Mouse (Mus musculus) forebrain, embryonic 15.5 days (tissue): ENCODE measurements around the gene Kank3. TPM values are rescaled to one million over a fixed set of nuclear protein-coding genes. Genes with fewer than 3 reads are reported as not detected.

Experiments used
- ATAC-seq: fragments of 200-750 bp; cut with Nextera tagmentation; replicated peaks from 2 replicates; pipeline ENCODE4 v1.8.0; 2017; ENCODE audit warnings: mild to moderate bottlenecking, moderate TSS enrichment, moderate library complexity
- H3K27ac ChIP-seq: fragments of 300-500 bp; sonication (generic); replicated peaks from 2 replicates; pipeline ENCODE4 v1.5.1; 2015; ENCODE audit warnings: mild to moderate bottlenecking, inconsistent platforms
- H3K27me3 ChIP-seq: fragments of 300-500 bp; sonication (generic); 2 replicates; pipeline ENCODE4 v1.6.1; 2015; ENCODE audit warnings: inconsistent platforms
- H3K36me3 ChIP-seq: fragments of 300-500 bp; sonication (generic); 2 replicates; pipeline ENCODE4 v1.6.1; 2015; ENCODE audit warnings: mild to moderate bottlenecking, inconsistent platforms
- H3K4me1 ChIP-seq: fragments of 300-500 bp; sonication (generic); 2 replicates; pipeline ENCODE4 v1.6.1; 2015; ENCODE audit warnings: inconsistent platforms
- H3K4me2 ChIP-seq: fragments of 300-500 bp; sonication (generic); replicated peaks from 2 replicates; pipeline ENCODE4 v1.6.1; 2015; ENCODE audit warnings: mild to moderate bottlenecking, inconsistent platforms
- H3K4me3 ChIP-seq: fragments of 300-500 bp; sonication (generic); 2 replicates; pipeline ENCODE4 v1.5.1; 2015; ENCODE audit warnings: mild to moderate bottlenecking, inconsistent platforms
- H3K9ac ChIP-seq: fragments of 300-500 bp; sonication (generic); replicated peaks from 2 replicates; pipeline ENCODE4 v1.6.1; 2015; ENCODE audit warnings: mild to moderate bottlenecking, inconsistent platforms
- H3K9me3 ChIP-seq: fragments of 300-500 bp; sonication (generic); 2 replicates; pipeline ENCODE4 v1.6.1; 2016; ENCODE audit warnings: inconsistent platforms
- WGBS: fragments of 180-500 bp; shearing (Covaris S2); methylation state at CpG from one replicate; pipeline ENCODE4 v1.1.7; 2015; ENCODE audit warnings: mixed read lengths; 5-methylcytosine and 5-hydroxymethylcytosine counted together
- polyA plus RNA-seq: library from polyadenylated mRNA; unstranded; fragments of >200 nt; fragmentation: Nextera tagmentation; extraction: Ambion mirVana; gene quantifications from 2 replicates; pipeline ENCODE4 v1.2.1, GENCODE M21; 2015

Kank3 gene
- polyA plus RNA-seq, 1 experiment from 2014 or later = 42.5 TPM

GRCm38 (mm10) chr17:33826850-33827249, 16.5 kb downstream of the Kank3 start:
- Histone ChIP-seq H3K4me3 (no peak overlapping the region), H3K9me3 (no peaks in the 10 kb centered on the region), H3K27me3 (no peaks in the 10 kb centered on the region), H3K27ac (no peak overlapping the region), H3K4me1 (peaks cover 44% of the 10 kb centered on the region), H3K36me3 (peaks cover 35% of the 10 kb centered on the region), H3K9ac (no peak overlapping the region), H3K4me2 (no peak overlapping the region)
- WGBS = under 1% methylated on average over 3 of the region's 3 CpGs
- ATAC-seq = no peak

GRCm38 (mm10) chr17:33828892-33829291, 18.6 kb downstream of the Kank3 start:
- no peaks in the 10 kb centered on the region for H3K27me3 ChIP-seq
- H3K27ac ChIP-seq = no peak overlapping the region
- H3K9me3 ChIP-seq = no peaks in the 10 kb centered on the region
- 40% methylated on average over 2 of the region's 2 CpGs for WGBS
- no peak overlapping the region for H3K9ac ChIP-seq
- H3K4me2 ChIP-seq = no peak overlapping the region
- H3K36me3 ChIP-seq = peaks cover 39% of the 10 kb centered on the region
- ATAC-seq = no peak
- H3K4me1 ChIP-seq = peaks cover 26% of the 10 kb centered on the region
- H3K4me3 ChIP-seq = no peak overlapping the region

DNA sequence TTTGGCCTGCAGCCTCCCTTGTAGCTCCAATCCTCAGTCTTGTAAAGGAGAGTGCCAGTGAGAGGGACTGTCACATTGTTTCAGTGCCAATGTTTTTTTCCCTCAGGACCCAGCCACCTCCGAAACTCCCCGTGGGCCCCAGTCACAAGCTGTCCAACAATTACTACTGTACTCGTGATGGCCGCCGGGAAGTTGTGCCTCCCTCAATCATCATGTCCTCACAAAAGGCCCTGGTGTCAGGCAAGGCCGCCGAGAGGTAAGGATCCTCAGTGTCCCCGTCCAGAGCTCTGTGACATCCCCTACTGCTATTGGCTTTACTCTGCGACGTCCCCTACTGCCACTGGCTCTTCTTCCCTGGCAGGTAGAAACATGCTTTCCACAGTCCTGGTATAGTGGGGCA, 19.2 kb downstream of the Kank3 start:
- no peak overlapping the region for H3K9ac ChIP-seq
- no peak for ATAC-seq
- H3K4me2 ChIP-seq = no peak overlapping the region
- no peaks in the 10 kb centered on the region for H3K27me3 ChIP-seq
- H3K4me1 ChIP-seq = peaks cover 26% of the 10 kb centered on the region
- H3K27ac ChIP-seq = no peak overlapping the region
- WGBS = 84% methylated on average over 10 of the region's 10 CpGs
- no peak overlapping the region for H3K4me3 ChIP-seq
- peaks cover 46% of the 10 kb centered on the region for H3K36me3 ChIP-seq
- H3K9me3 ChIP-seq = no peaks in the 10 kb centered on the region

DNA sequence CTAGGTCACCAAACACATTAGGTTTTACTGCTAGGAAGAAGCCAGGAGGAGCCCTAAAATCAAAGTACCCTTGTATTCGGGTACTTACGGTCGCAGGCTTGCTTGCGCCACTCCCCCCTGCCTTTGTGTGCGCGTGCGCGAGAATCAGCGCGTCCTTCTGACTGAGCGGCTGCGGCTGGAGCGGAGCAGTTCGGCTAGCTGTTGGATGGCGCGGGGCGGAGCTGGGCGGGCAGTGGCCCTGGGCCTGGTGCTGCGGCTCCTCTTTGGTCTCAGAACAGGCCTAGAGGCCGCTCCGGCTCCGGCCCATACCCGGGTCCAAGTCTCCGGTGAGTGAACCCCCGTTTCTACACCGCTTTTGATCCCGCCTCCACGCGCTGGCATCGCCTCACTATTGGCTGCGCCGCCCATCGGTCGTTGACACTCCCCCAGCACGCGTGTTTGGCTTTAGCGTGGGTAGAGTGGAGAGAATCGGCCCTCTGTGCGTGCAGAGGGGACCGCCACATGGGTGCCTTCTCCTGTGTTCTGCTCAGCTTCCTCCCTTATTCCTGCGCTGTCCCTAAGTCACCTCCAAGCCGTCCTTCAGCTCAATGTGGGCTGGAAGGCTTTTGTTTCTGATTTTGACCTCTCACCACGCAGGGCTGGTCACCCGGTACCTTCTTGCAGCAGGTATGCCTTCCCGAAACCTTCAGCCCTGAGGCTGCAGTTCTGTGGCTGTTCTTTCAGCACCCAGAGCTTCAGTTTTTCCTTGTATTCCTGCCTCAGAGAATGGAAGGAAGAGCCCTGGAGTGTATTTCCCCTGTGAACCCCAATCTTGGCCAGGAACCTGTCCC, 32.9 kb downstream of the Kank3 start, which contains the start of gene Cd320:
TSS of gene Cd320 (plus strand) at position 126 of the 830 bp plus-strand sequence.
- peak within 1 kb of the TSS; percentile 87 for H3K4me2 ChIP-seq
- H3K27me3 ChIP-seq = no peaks in the 10 kb centered on the region
- H3K36me3 ChIP-seq = peaks cover 16% of the 10 kb centered on the region
- peak; percentile 97 for ATAC-seq
- peaks cover 15% of the 10 kb centered on the region for H3K4me1 ChIP-seq
- 0% methylated on average over 45 of the region's 45 CpGs for WGBS
- H3K9ac ChIP-seq = peak within 1 kb of the TSS; percentile 75
- no peaks in the 10 kb centered on the region for H3K9me3 ChIP-seq
- peak within 1 kb of the TSS; percentile 83 for H3K4me3 ChIP-seq
- H3K27ac ChIP-seq = peak within 1 kb of the TSS; percentile 82

GRCm38 (mm10) chr17:33844196-33844595, 33.9 kb downstream of the Kank3 start:
- Histone ChIP-seq H3K27ac (no peak overlapping the region), H3K27me3 (no peaks in the 10 kb centered on the region), H3K9ac (peak overlapping the region; percentile 75), H3K4me3 (peak overlapping the region; percentile 83), H3K36me3 (peaks cover 17% of the 10 kb centered on the region), H3K4me1 (peaks cover 15% of the 10 kb centered on the region), H3K9me3 (no peaks in the 10 kb centered on the region), H3K4me2 (peak overlapping the region; percentile 87)
- no peak for ATAC-seq
- 74% methylated on average over 1 of the region's 1 CpGs for WGBS

- no peaks in the 10 kb centered on the region for H3K27me3 ChIP-seq
- no peak overlapping the region for H3K4me2 ChIP-seq
- H3K9me3 ChIP-seq = no peaks in the 10 kb centered on the region
- no peak overlapping the region for H3K27ac ChIP-seq
- H3K36me3 ChIP-seq = peaks cover 22% of the 10 kb centered on the region
- WGBS = 92% methylated on average over 8 of the region's 8 CpGs
- H3K4me1 ChIP-seq = peaks cover 15% of the 10 kb centered on the region
- ATAC-seq = no peak
- H3K4me3 ChIP-seq = no peak overlapping the region
- H3K9ac ChIP-seq = no peak overlapping the region
Measured at GRCm38 (mm10) chr17:33848139-33848538, 37.8 kb downstream of the Kank3 start.

DNA sequence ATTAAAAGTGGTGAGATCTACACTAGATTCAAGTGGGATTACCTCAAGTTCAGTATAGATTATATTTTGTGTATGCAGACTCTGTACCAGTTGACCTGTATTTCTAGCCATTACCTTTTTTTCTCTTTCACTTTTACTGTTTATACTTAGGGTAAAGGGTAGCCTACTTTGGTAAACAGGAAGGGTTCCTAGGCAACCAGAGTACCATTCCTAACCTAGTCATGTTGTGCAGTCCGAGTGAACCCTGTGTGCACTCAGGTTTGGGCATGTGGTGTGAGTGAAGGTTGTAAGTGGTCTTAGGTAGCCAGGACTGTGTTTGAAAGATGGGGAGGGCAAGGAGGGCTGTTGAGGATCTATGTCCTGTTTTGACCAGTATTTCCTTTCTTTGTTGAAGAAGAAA, 41.0 kb downstream of the Kank3 start:
- Histone ChIP-seq H3K27ac (no peak overlapping the region), H3K36me3 (peaks cover 22% of the 10 kb centered on the region), H3K9me3 (no peaks in the 10 kb centered on the region), H3K4me1 (no peaks in the 10 kb centered on the region), H3K27me3 (no peaks in the 10 kb centered on the region), H3K4me2 (no peak overlapping the region), H3K9ac (no peak overlapping the region), H3K4me3 (no peak overlapping the region)
- 91% methylated on average over 1 of the region's 1 CpGs for WGBS
- no peak for ATAC-seq

- Histone ChIP-seq H3K9me3 (no peaks in the 10 kb centered on the region), H3K36me3 (no peaks in the 10 kb centered on the region), H3K27me3 (no peaks in the 10 kb centered on the region), H3K4me1 (no peaks in the 10 kb centered on the region), H3K9ac (no peak overlapping the region), H3K27ac (no peak overlapping the region), H3K4me2 (no peak overlapping the region), H3K4me3 (no peak overlapping the region)
- WGBS = 71% methylated on average over 4 of the region's 4 CpGs
- no peak for ATAC-seq
Measured at GRCm38 (mm10) chr17:33857816-33858215, 47.5 kb downstream of the Kank3 start.

GRCm38 (mm10) chr17:33865330-33866030, 55.2 kb downstream of the Kank3 start:
- no peak overlapping the region for H3K4me3 ChIP-seq
- H3K27me3 ChIP-seq = no peaks in the 10 kb centered on the region
- H3K27ac ChIP-seq = no peak overlapping the region
- no peak for ATAC-seq
- H3K9me3 ChIP-seq = no peaks in the 10 kb centered on the region
- no peaks in the 10 kb centered on the region for H3K36me3 ChIP-seq
- no peak overlapping the region for H3K9ac ChIP-seq
- 37% methylated on average over 9 of the region's 9 CpGs for WGBS
- H3K4me2 ChIP-seq = no peak overlapping the region
- H3K4me1 ChIP-seq = no peaks in the 10 kb centered on the region

Other genes with a start within 250 kb of the Kank3 start
- gene Zfp414, start 181.4 kb upstream of the Kank3 start, polyA plus RNA-seq = 58.9 and 59.3 TPM in 2 replicates
- 0.41 and 0.46 TPM in 2 replicates for gene Pram1, start 172.5 kb upstream of the Kank3 start, polyA plus RNA-seq
- gene Hnrnpm, start 123.7 kb upstream of the Kank3 start, polyA plus RNA-seq = 246 and 265 TPM in 2 replicates
- 71.8 and 72.8 TPM in 2 replicates for gene March2, start 91.8 kb upstream of the Kank3 start, polyA plus RNA-seq
- 452 and 485 TPM in 2 replicates for gene Rab11b, start 50.0 kb upstream of the Kank3 start, polyA plus RNA-seq
- gene Angptl4, start 28.7 kb upstream of the Kank3 start, polyA plus RNA-seq = 12.8 and 14.0 TPM in 2 replicates
- 612 and 676 TPM in 2 replicates for gene Rps28, start 14.0 kb downstream of the Kank3 start, polyA plus RNA-seq
- gene Ndufa7, start 14.1 kb downstream of the Kank3 start, polyA plus RNA-seq = 417 and 444 TPM in 2 replicates
- gene Cd320, start 32.6 kb downstream of the Kank3 start, polyA plus RNA-seq = 60.7 and 63.5 TPM in 2 replicates
- gene Gm7029, start 63.3 kb downstream of the Kank3 start, polyA plus RNA-seq = not detected in 2 replicates
- 3.3 and 4.3 TPM in 2 replicates for gene Kifc1, start 80.1 kb downstream of the Kank3 start, polyA plus RNA-seq
- 0.32 and 0.80 TPM in 2 replicates for gene Platr17, start 94.6 kb downstream of the Kank3 start, polyA plus RNA-seq
- gene Daxx, start 98.9 kb downstream of the Kank3 start, polyA plus RNA-seq = 61.5 and 63.5 TPM in 2 replicates
- gene Tapbp, start 105.4 kb downstream of the Kank3 start, polyA plus RNA-seq = 18.2 and 18.4 TPM in 2 replicates
- 18.7 and 19.5 TPM in 2 replicates for gene Zbtb22, start 105.4 kb downstream of the Kank3 start, polyA plus RNA-seq
- gene Rgl2, start 119.0 kb downstream of the Kank3 start, polyA plus RNA-seq = 46.6 and 47.2 TPM in 2 replicates
- gene Pfdn6, start 129.8 kb downstream of the Kank3 start, polyA plus RNA-seq = 198 and 212 TPM in 2 replicates
- gene Wdr46, start 130.1 kb downstream of the Kank3 start, polyA plus RNA-seq = 31.0 and 33.4 TPM in 2 replicates
- gene B3galt4, start 141.0 kb downstream of the Kank3 start, polyA plus RNA-seq = 10.1 and 10.4 TPM in 2 replicates
- 75.8 and 79.7 TPM in 2 replicates for gene Vps52, start 145.3 kb downstream of the Kank3 start, polyA plus RNA-seq
- 864 and 971 TPM in 2 replicates for gene Rps18, start 145.5 kb downstream of the Kank3 start, polyA plus RNA-seq
- gene H2-K1, start 189.8 kb downstream of the Kank3 start, polyA plus RNA-seq = 8.1 and 13.0 TPM in 2 replicates
- gene Ring1, start 214.2 kb downstream of the Kank3 start, polyA plus RNA-seq = 21.9 and 22.9 TPM in 2 replicates
- 64.4 and 74.3 TPM in 2 replicates for gene H2-Ke6, start 217.5 kb downstream of the Kank3 start, polyA plus RNA-seq
- gene Slc39a7, start 221.2 kb downstream of the Kank3 start, polyA plus RNA-seq = 148 and 156 TPM in 2 replicates
- gene Rxrb, start 221.3 kb downstream of the Kank3 start, polyA plus RNA-seq = 58.2 and 64.5 TPM in 2 replicates
- gene Col11a2, start 228.9 kb downstream of the Kank3 start, polyA plus RNA-seq = 2.0 and 2.1 TPM in 2 replicates